Mouse (Mus musculus) ES-E14 (cell line): ENCODE measurements around the gene Tnfrsf23. TPM values are rescaled to one million over a fixed set of nuclear protein-coding genes. Genes with fewer than 3 reads are reported as not detected.
"Not testable (repeated sequence)": the region's sequence is repeated elsewhere in the genome, so short reads cannot be mapped to it uniquely, and the experiment has no call there.

ENCODE experiments used
- DNase-seq: peaks from one replicate; pipeline ENCODE4 v3.0.0-alpha.2; 2013; ENCODE audit warnings: low read depth, low spot score
- H3K27ac ChIP-seq: 2 replicates; pipeline ENCODE4 v1.5.1; 2012; ENCODE audit warnings: low read depth, mild to moderate bottlenecking, low read length, moderate library complexity, mixed read lengths; ENCODE audit not compliant: poor library complexity, insufficient read depth, severe bottlenecking
- H3K36me3 ChIP-seq: 2 replicates; pipeline ENCODE4 v1.6.1; 2012; ENCODE audit warnings: mild to moderate bottlenecking, low read length, moderate library complexity, mixed read lengths; ENCODE audit not compliant: control insufficient read depth, poor library complexity, insufficient read depth, severe bottlenecking
- H3K4me1 ChIP-seq, 2 experiments: fragments of 150-350 bp in 1 of 2; sonication (generic) in 1 of 2; 2 replicates each; pipeline ENCODE4 v1.6.1; 2012; ENCODE audit warnings: low read length in 2 of 2, mild to moderate bottlenecking in 1 of 2, mixed read lengths in 1 of 2; ENCODE audit not compliant: control insufficient read depth in 2 of 2, insufficient read depth in 2 of 2, poor library complexity in 1 of 2
- H3K4me3 ChIP-seq, 2 experiments: fragments of 150-350 bp in 1 of 2; sonication (generic) in 1 of 2; 2 replicates each; pipeline ENCODE4 v1.5.1; 2012; ENCODE audit warnings: low read length in 2 of 2, low read depth in 1 of 2, mild to moderate bottlenecking in 1 of 2, mixed read lengths in 1 of 2; ENCODE audit not compliant: insufficient read depth in 1 of 2, poor library complexity in 1 of 2, severe bottlenecking in 1 of 2
- H3K9ac ChIP-seq: 2 replicates; pipeline ENCODE4 v1.6.1; 2012; ENCODE audit warnings: low read depth, mild to moderate bottlenecking, low read length, mixed read lengths; ENCODE audit not compliant: poor library complexity, insufficient read depth, severe bottlenecking
- H3K9me3 ChIP-seq: fragments of 150-350 bp; sonication (generic); 2 replicates; pipeline ENCODE4 v1.6.1; 2012; ENCODE audit warnings: low read depth, mild to moderate bottlenecking, low read length; ENCODE audit not compliant: control insufficient read depth, insufficient read depth
- CHD2 ChIP-seq: IDR thresholded peaks from 2 replicates; pipeline ENCODE4 v1.6.1; 2014; ENCODE audit warnings: mild to moderate bottlenecking, low read depth, low read length, inconsistent platforms
- HCFC1 ChIP-seq: IDR thresholded peaks from 2 replicates; pipeline ENCODE4 v1.6.1; 2012; ENCODE audit warnings: low read length, inconsistent platforms, borderline replicate concordance; ENCODE audit not compliant: insufficient read depth
- MAFK ChIP-seq: IDR thresholded peaks from 2 replicates; pipeline ENCODE4 v1.6.1; 2014; ENCODE audit warnings: mild to moderate bottlenecking, low read depth, low read length, inconsistent platforms; ENCODE audit not compliant: insufficient read depth
- ZC3H11A ChIP-seq: IDR thresholded peaks from 2 replicates; pipeline ENCODE4 v1.6.1; 2012; ENCODE audit warnings: low read depth, mild to moderate bottlenecking, inconsistent platforms, low read length, borderline replicate concordance
- ZNF384 ChIP-seq: IDR thresholded peaks from 2 replicates; pipeline ENCODE4 v1.6.1; 2012; ENCODE audit warnings: low read depth, low read length, inconsistent platforms
- in situ Hi-C, 2 experiments: fragments of 600-800 bp; cut with MboI; formaldehyde crosslinking; loops; one replicate each; pipeline ENCODE4 v1.15.1; 2025; ENCODE audit warnings: low sequenced_read_pairs in 2 of 2, inconsistent platforms in 1 of 2; ENCODE audit not compliant: unreplicated experiment in 2 of 2
- total RNA-seq: library from RNA; depleted of rRNA; stranded (reverse); fragments of 300-350 nt; gene quantifications from 2 replicates; pipeline ENCODE4 v1.2.3, GENCODE M21; 2012

Gene Tnfrsf23
- total RNA-seq, 1 experiment = 3.0 TPM

- no peaks in the 10 kb centered on the region for H3K36me3 ChIP-seq
- no peak for DNase-seq
- in situ Hi-C loops = loop anchor here (5.0 to 10.0 kb wide), 2 partner anchors 73 to 85 kb away; partner anchors contain the start of gene Cars (in 1 of the 2)
- no peaks in the 10 kb centered on the region for H3K9me3 ChIP-seq
- H3K27ac ChIP-seq = no peak overlapping the region
- TF ChIP-seq ZC3H11A = no peak
- no peak for TF ChIP-seq CHD2
- no peak for TF ChIP-seq ZNF384
- TF ChIP-seq HCFC1 = no peak
- TF ChIP-seq MAFK = no peak
- H3K4me1 ChIP-seq = no peaks in the 10 kb centered on the region
- no peak overlapping the region for H3K9ac ChIP-seq
- no peak overlapping the region for H3K4me3 ChIP-seq
These were observed 4.3 kb upstream of the Tnfrsf23 start for GRCm38 (mm10) chr7:143689946-143690345.

- TF ChIP-seq CHD2 = no peak
- TF ChIP-seq ZNF384 = no peak
- TF ChIP-seq ZC3H11A = no peak
- TF ChIP-seq HCFC1 = no peak
- TF ChIP-seq MAFK = no peak
- Histone ChIP-seq H3K27ac (no peak overlapping the region), H3K9ac (no peak overlapping the region), H3K4me3 (no peak overlapping the region), H3K4me1 (no peaks in the 10 kb centered on the region), H3K36me3 (no peaks in the 10 kb centered on the region), H3K9me3 (no peaks in the 10 kb centered on the region)
- in situ Hi-C loops = no loop called here
- no peak for DNase-seq
These were observed 3.8 kb upstream of the Tnfrsf23 start for GRCm38 (mm10) chr7:143689481-143689880.

- H3K36me3 ChIP-seq, H3K4me3 ChIP-seq, H3K4me1 ChIP-seq, H3K27ac ChIP-seq, H3K9me3 ChIP-seq, in situ Hi-C loops, DNase-seq, H3K9ac ChIP-seq: not testable (repeated sequence)
These were observed 1.0 kb upstream of the Tnfrsf23 start for GRCm38 (mm10) chr7:143686676-143687075.

DNA sequence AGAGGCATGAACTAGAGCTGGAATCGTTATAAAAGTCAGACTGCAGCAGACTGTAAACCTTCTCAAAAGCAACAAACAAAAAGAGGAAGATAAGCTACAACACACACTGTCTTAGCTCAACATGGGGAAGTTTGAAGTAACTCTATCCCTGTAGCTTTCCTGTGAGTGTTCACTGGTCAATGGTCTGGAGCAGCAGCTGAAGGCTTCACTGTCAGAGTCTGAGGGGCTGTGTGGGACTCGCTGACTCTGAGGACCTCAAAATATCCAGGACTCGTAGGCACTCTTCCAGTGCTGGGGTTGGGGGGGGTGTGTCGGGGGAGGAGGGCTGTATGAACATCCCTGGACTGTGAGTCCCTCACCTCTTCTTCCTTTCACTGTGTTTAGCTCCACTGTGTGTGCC is 519 bp upstream of the Tnfrsf23 start:
- H3K9me3 ChIP-seq, H3K9ac ChIP-seq, H3K4me1 ChIP-seq, in situ Hi-C loops, H3K4me3 ChIP-seq, H3K36me3 ChIP-seq, H3K27ac ChIP-seq, DNase-seq: not testable (repeated sequence)

DNA sequence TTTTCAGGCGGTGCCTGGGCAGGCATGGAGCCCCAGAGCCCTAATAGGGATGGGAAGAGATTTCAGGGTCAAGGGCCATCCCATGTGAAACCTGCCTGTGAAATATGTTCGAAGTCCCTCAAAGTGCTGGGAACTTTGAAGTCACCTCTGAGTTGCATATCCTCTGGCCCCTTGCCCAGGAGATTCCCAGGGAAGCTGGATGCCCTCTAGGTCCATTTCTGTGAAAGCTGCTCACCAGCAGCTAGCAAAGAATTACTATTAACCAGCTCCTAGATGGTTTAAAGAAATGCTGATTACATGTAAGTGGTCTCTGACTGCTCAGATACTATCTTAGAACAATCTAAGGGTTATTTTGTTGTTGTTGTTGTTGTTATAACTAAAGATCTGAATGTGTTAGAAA is 1.1 kb downstream of the Tnfrsf23 start:
- DNase-seq, H3K9me3 ChIP-seq, H3K36me3 ChIP-seq, in situ Hi-C loops, H3K27ac ChIP-seq, H3K9ac ChIP-seq, H3K4me1 ChIP-seq, H3K4me3 ChIP-seq: not testable (repeated sequence)
